Mouse (Mus musculus) heart, embryonic 12.5 days (tissue): ENCODE measurements around the gene Tcf12. TPM values are rescaled to one million over a fixed set of nuclear protein-coding genes. Genes with fewer than 3 reads are reported as not detected.

Experiments
- ATAC-seq: fragments of 200-750 bp; cut with Nextera tagmentation; 2 replicates; pipeline ENCODE4 v1.8.0; 2017; ENCODE audit warnings: moderate TSS enrichment, moderate library complexity; ENCODE audit not compliant: insufficient number of reproducible peaks, low FRiP score
- H3K27ac ChIP-seq: fragments of 300-500 bp; sonication (generic); 2 replicates; pipeline ENCODE4 v1.5.1; 2016; ENCODE audit warnings: mild to moderate bottlenecking, moderate library complexity; ENCODE audit not compliant: poor library complexity, severe bottlenecking
- H3K27me3 ChIP-seq: fragments of 300-500 bp; sonication (generic); replicated peaks from 2 replicates; pipeline ENCODE4 v1.6.1; 2016; ENCODE audit warnings: mild to moderate bottlenecking, moderate library complexity
- H3K36me3 ChIP-seq: fragments of 300-500 bp; sonication (generic); 2 replicates; pipeline ENCODE4 v1.6.1; 2016; ENCODE audit warnings: mild to moderate bottlenecking, moderate library complexity
- H3K4me1 ChIP-seq: fragments of 300-500 bp; sonication (generic); replicated peaks from 2 replicates; pipeline ENCODE4 v1.6.1; 2016; ENCODE audit warnings: mild to moderate bottlenecking
- H3K4me2 ChIP-seq: fragments of 300-500 bp; sonication (generic); 2 replicates; pipeline ENCODE4 v1.6.1; 2016; ENCODE audit warnings: mild to moderate bottlenecking, moderate library complexity
- H3K4me3 ChIP-seq: fragments of 300-500 bp; sonication (generic); 2 replicates; pipeline ENCODE4 v1.5.1; 2016; ENCODE audit warnings: mild to moderate bottlenecking
- H3K9ac ChIP-seq: fragments of 300-500 bp; sonication (generic); 2 replicates; pipeline ENCODE4 v1.6.1; 2016; ENCODE audit warnings: mild to moderate bottlenecking, moderate library complexity
- H3K9me3 ChIP-seq: fragments of 300-500 bp; sonication (generic); replicated peaks from 2 replicates; pipeline ENCODE4 v1.6.1; 2016; ENCODE audit warnings: mild to moderate bottlenecking, moderate library complexity
- WGBS: fragments of 180-500 bp; shearing (Covaris S2); methylation state at CpG from one replicate; pipeline ENCODE4 v1.1.7; 2016; 5-methylcytosine and 5-hydroxymethylcytosine counted together
- polyA plus RNA-seq: library from polyadenylated mRNA; unstranded; fragments of >200 nt; fragmentation: Nextera tagmentation; extraction: Ambion mirVana; gene quantifications from 2 replicates; pipeline ENCODE4 v1.2.1, GENCODE M21; 2016

Tcf12 gene
- polyA plus RNA-seq, 1 experiment from 2014 or later = 44.7 TPM

DNA sequence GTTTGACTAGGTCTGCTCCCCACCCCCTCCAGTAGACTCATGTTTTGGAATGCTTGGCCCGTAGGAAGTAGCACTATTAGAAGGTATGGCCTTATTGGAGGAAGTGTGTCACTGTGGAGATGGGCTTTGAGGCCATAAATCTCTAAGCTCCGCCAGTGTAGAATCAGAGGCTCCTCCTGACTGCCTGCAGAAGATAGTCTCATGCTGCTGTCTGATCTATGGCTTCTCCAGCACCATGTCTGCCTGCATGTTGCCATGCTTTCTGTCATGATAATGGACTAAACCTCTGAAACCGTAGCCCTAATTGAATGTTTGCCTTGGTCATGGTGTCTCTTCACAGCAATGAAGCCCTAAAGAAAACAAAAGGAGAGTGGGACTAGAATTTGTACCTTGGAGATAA, 26.7 kb downstream of the Tcf12 start:
- no peak overlapping the region; the same call in 1 of the 2 replicates for H3K27ac ChIP-seq
- H3K36me3 ChIP-seq = no peaks in the 10 kb centered on the region
- peaks cover 14% of the 10 kb centered on the region for H3K4me1 ChIP-seq
- H3K27me3 ChIP-seq = no peaks in the 10 kb centered on the region
- no peak overlapping the region for H3K4me2 ChIP-seq
- H3K9me3 ChIP-seq = no peaks in the 10 kb centered on the region
- no peak for ATAC-seq
- 68% methylated on average over 3 of the region's 3 CpGs for WGBS
- no peak overlapping the region for H3K9ac ChIP-seq
- H3K4me3 ChIP-seq = no peak overlapping the region

DNA sequence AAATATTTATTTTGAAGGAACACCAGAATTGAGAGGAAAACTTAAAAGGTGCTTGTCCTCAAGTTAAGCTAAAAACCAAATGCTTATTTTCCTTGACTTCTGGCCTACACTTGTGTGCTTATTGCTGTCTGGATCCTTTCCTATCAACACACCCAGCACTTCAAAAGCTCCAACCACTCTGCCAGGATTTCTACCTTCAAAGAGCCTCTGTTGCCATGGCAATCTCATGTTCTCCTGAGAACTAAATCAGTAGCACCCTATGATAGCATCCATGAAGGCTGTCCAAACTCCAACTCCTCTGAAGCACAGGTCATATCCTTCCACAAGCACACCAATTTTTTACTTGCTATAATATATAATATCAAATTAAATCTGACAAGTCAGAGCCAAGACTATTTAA, 27.5 kb downstream of the Tcf12 start:
- Histone ChIP-seq H3K4me1 (peaks cover 14% of the 10 kb centered on the region), H3K9me3 (no peaks in the 10 kb centered on the region), H3K4me3 (no peak overlapping the region), H3K4me2 (no peak overlapping the region), H3K27ac (no peak overlapping the region), H3K36me3 (no peaks in the 10 kb centered on the region), H3K27me3 (no peaks in the 10 kb centered on the region), H3K9ac (no peak overlapping the region)
- ATAC-seq = no peak

GRCm38 (mm10) chr9:72076158-72076557, 35.5 kb downstream of the Tcf12 start:
- Histone ChIP-seq H3K9ac (no peak overlapping the region), H3K36me3 (no peaks in the 10 kb centered on the region), H3K4me2 (no peak overlapping the region), H3K4me3 (no peak overlapping the region), H3K27me3 (no peaks in the 10 kb centered on the region), H3K27ac (no peak overlapping the region), H3K4me1 (0 out of 2 replicates have a peak, but pooled peaks cover 3% of the 10 kb centered on the region), H3K9me3 (no peaks in the 10 kb centered on the region)
- no peak for ATAC-seq

DNA sequence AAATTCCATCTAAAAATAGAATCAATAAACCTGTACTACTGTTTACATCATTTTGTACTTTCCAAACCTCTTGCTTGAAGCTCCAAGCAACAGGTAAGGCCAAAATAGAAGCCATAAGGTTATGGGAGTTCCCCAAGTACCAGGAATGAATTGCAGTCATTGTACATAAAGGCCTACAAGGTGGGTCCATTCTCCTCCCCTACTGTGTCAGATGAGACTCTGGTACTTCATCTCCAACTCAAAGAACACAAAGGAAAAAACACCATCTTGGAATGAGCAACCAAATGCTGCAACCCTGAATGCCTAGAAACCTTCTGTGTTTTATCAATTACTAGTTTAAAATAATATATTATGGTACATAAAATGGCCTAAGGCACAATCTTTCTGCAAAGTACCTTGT, 45.5 kb downstream of the Tcf12 start:
- Histone ChIP-seq H3K9ac (no peak overlapping the region), H3K4me1 (0 out of 2 replicates have a peak, but pooled peaks cover 4% of the 10 kb centered on the region), H3K4me2 (no peak overlapping the region), H3K27me3 (no peaks in the 10 kb centered on the region), H3K36me3 (peaks cover 4% of the 10 kb centered on the region; the same call in 1 of the 2 replicates), H3K4me3 (no peak overlapping the region), H3K9me3 (no peaks in the 10 kb centered on the region), H3K27ac (no peak overlapping the region)
- ATAC-seq = no peak

GRCm38 (mm10) chr9:72053144-72053543, 58.5 kb downstream of the Tcf12 start:
- H3K36me3 ChIP-seq = no peaks in the 10 kb centered on the region
- H3K27ac ChIP-seq = no peak overlapping the region
- no peak for ATAC-seq
- H3K27me3 ChIP-seq = no peaks in the 10 kb centered on the region
- H3K9ac ChIP-seq = no peak overlapping the region
- no peaks in the 10 kb centered on the region for H3K9me3 ChIP-seq
- no peak overlapping the region for H3K4me3 ChIP-seq
- 0 out of 2 replicates have a peak, but pooled peaks cover 3% of the 10 kb centered on the region for H3K4me1 ChIP-seq
- 81% methylated on average over 3 of the region's 3 CpGs for WGBS
- no peak overlapping the region for H3K4me2 ChIP-seq

DNA sequence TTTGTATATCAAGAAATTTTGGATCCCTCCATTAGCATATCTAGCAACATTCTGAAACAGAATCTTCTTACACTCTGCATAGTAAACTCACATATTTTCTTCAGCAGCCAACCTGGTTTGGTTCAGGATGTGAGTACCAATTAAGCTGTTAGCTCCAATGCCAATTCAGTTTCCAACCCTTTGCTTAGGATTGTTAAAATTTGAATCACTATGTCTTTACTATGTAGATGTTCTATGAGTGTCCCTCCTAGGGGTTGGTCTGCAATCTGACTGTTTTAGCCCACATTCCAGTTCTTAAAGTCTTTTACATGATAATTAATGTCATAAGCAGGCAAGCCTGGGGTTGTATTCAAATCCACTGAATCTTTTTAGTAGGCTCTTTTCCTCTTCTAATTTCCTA, 71.5 kb downstream of the Tcf12 start:
- no peaks in the 10 kb centered on the region for H3K27me3 ChIP-seq
- H3K36me3 ChIP-seq = no peaks in the 10 kb centered on the region
- H3K9ac ChIP-seq = no peak overlapping the region
- no peak for ATAC-seq
- peaks cover 12% of the 10 kb centered on the region for H3K4me1 ChIP-seq
- no peaks in the 10 kb centered on the region for H3K9me3 ChIP-seq
- H3K27ac ChIP-seq = no peak overlapping the region
- H3K4me2 ChIP-seq = no peak overlapping the region
- H3K4me3 ChIP-seq = no peak overlapping the region

GRCm38 (mm10) chr9:72039369-72039768, 72.3 kb downstream of the Tcf12 start:
- peaks cover 7% of the 10 kb centered on the region; the same call in 1 of the 2 replicates for H3K4me1 ChIP-seq
- no peak overlapping the region for H3K9ac ChIP-seq
- H3K27me3 ChIP-seq = no peaks in the 10 kb centered on the region
- no peak for ATAC-seq
- no peak overlapping the region for H3K27ac ChIP-seq
- H3K9me3 ChIP-seq = no peaks in the 10 kb centered on the region
- no peak overlapping the region for H3K4me3 ChIP-seq
- no peak overlapping the region for H3K4me2 ChIP-seq
- 83% methylated on average over 2 of the region's 2 CpGs for WGBS
- H3K36me3 ChIP-seq = no peaks in the 10 kb centered on the region

GRCm38 (mm10) chr9:72037059-72037516, 74.6 kb downstream of the Tcf12 start:
- ATAC-seq = no peak
- Histone ChIP-seq H3K4me1 (peaks cover 7% of the 10 kb centered on the region; the same call in 1 of the 2 replicates), H3K9me3 (no peaks in the 10 kb centered on the region), H3K4me2 (no peak overlapping the region), H3K9ac (no peak overlapping the region), H3K4me3 (no peak overlapping the region), H3K27ac (no peak overlapping the region), H3K27me3 (no peaks in the 10 kb centered on the region), H3K36me3 (no peaks in the 10 kb centered on the region)
- 81% methylated on average over 2 of the region's 2 CpGs for WGBS

DNA sequence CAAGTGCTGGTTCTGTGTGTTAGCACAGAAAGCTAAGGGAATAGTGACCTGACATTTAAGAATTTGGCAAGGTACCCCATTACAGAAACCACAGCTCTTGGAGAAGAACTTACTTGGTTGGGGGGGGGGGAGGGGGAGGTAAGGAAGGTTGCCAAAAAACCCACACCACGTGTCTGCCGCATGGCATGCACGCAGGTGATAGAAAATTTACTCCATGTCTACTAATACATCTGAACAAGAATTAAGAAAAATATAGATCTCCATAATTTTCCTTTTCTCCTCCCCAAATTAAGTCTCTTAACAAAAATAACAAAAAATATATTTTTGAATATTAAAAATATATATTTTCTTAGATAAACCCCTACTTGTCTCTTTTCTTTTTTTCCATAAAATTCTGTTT, 75.4 kb downstream of the Tcf12 start:
- H3K9ac ChIP-seq = no peak overlapping the region
- ATAC-seq = no peak
- no peak overlapping the region for H3K4me3 ChIP-seq
- peaks cover 7% of the 10 kb centered on the region; the same call in 1 of the 2 replicates for H3K4me1 ChIP-seq
- H3K27me3 ChIP-seq = no peaks in the 10 kb centered on the region
- no peak overlapping the region for H3K4me2 ChIP-seq
- no peak overlapping the region for H3K27ac ChIP-seq
- H3K36me3 ChIP-seq = no peaks in the 10 kb centered on the region
- 81% methylated on average over 3 of the region's 3 CpGs for WGBS
- no peaks in the 10 kb centered on the region for H3K9me3 ChIP-seq

- Histone ChIP-seq H3K9ac (no peak overlapping the region), H3K36me3 (no peaks in the 10 kb centered on the region), H3K9me3 (no peaks in the 10 kb centered on the region), H3K27ac (no peak overlapping the region), H3K27me3 (no peaks in the 10 kb centered on the region), H3K4me3 (no peak overlapping the region), H3K4me2 (no peak overlapping the region), H3K4me1 (peaks cover 17% of the 10 kb centered on the region; the same call in 1 of the 2 replicates)
- 86% methylated on average over 2 of the region's 2 CpGs for WGBS
- ATAC-seq = no peak
Measured at GRCm38 (mm10) chr9:72033271-72033670, 78.4 kb downstream of the Tcf12 start.

DNA sequence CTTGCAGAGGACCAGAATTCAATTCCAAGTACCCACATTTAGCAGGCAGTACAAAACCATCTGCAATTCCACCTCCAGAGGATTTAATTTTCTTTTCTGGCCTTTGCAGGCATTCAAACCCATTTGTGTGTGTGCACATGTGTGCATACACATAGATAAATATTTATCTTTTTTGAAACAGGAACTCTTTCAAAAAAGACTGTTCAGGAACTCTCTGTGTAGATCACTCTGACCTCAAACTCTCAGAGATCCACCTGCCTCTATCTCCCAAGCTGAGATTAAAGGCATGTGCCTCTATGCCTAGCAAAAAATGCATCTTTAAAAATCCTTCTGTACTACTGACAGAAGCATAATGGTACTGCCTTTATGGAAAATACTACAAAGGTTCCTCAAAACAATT, 81.4 kb downstream of the Tcf12 start:
- Histone ChIP-seq H3K9me3 (no peaks in the 10 kb centered on the region), H3K4me3 (no peak overlapping the region), H3K27me3 (no peaks in the 10 kb centered on the region), H3K27ac (no peak overlapping the region), H3K4me1 (peaks cover 10% of the 10 kb centered on the region; the same call in 1 of the 2 replicates), H3K4me2 (no peak overlapping the region), H3K36me3 (no peaks in the 10 kb centered on the region), H3K9ac (no peak overlapping the region)
- ATAC-seq = no peak

GRCm38 (mm10) chr9:72029601-72030000, 82.1 kb downstream of the Tcf12 start:
- H3K9ac ChIP-seq = no peak overlapping the region
- no peaks in the 10 kb centered on the region for H3K9me3 ChIP-seq
- no peaks in the 10 kb centered on the region for H3K27me3 ChIP-seq
- no peak overlapping the region for H3K4me3 ChIP-seq
- 47% methylated on average over 1 of the region's 1 CpGs for WGBS
- H3K36me3 ChIP-seq = no peaks in the 10 kb centered on the region
- peaks cover 12% of the 10 kb centered on the region for H3K4me1 ChIP-seq
- no peak for ATAC-seq
- no peak overlapping the region for H3K4me2 ChIP-seq
- no peak overlapping the region for H3K27ac ChIP-seq
